ENCODE assay signal across 8 mouse cellular contexts in the genomic region with DNA sequence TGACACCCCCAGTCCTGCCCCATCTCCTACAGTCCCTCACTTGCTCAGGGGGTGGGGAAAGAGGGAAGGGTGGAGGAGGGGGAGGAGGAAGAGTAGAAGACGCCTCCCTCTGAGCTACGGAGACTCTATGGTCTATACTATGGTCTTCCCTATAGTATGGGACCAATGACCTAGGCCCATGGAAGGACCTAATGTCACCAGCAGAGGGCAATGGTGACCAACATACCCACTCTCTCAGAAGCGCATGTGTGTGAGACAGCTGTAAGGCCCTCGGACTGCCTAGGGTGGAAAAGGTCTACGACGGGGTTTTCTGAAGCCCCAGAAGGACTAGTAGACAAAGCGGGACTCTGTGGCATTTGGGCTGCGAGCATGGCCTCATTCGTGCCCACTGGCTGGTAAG. TPM values are rescaled to one million over a fixed set of nuclear protein-coding genes. Genes with fewer than 3 reads are reported as not detected.
DNase-seq lines count a peak whose midpoint lies in the region; ATAC-seq and TF ChIP-seq lines count a peak whose summit lies in the region.

No protein-coding gene starts in this region.

- peak; percentile 45 for DNase-seq in midbrain, embryonic 10.5 days (ENCODE audit: low spot score)
- no peak for DNase-seq in midbrain, embryonic 14.5 days
- DNase-seq in limb, embryonic 10.5 days (ENCODE audit: low spot score), result peak; percentile 54
- peak; percentile 69 for DNase-seq in retina, postnatal 1 day
- DNase-seq in cerebellum, adult 9-10 months, result no peak
- DNase-seq in left cerebral cortex, postnatal 25 days (ENCODE audit: low spot score in 2 of 2), result no peak

- no peaks in the 10 kb centered on the region for H3K9me3 ChIP-seq in midbrain, embryonic 10.5 days (replicated peaks)
- H3K9me3 ChIP-seq in midbrain, embryonic 14.5 days (ENCODE audit: control insufficient read depth, low read length), result no peaks in the 10 kb centered on the region
- no peaks in the 10 kb centered on the region for H3K9me3 ChIP-seq in limb, embryonic 10.5 days (replicated peaks)
- no peaks in the 10 kb centered on the region for H3K9me3 ChIP-seq in heart, embryonic 11.5 days (replicated peaks; ENCODE audit: control insufficient read depth, low read length)

- H3K27ac ChIP-seq in midbrain, embryonic 10.5 days (replicated peaks), result no peak overlapping the region
- no peak overlapping the region for H3K27ac ChIP-seq in midbrain, embryonic 14.5 days (replicated peaks; ENCODE audit: low read depth, low read length)
- no peak overlapping the region for H3K27ac ChIP-seq in bone marrow, adult 2 months (ENCODE audit: control insufficient read depth, insufficient read depth, low read depth, low read length, poor library complexity)
- H3K27ac ChIP-seq in limb, embryonic 10.5 days, result no peak overlapping the region
- no peak overlapping the region for H3K27ac ChIP-seq in heart, embryonic 11.5 days (ENCODE audit: low read depth, low read length)

- no peak overlapping the region for H3K4me2 ChIP-seq in midbrain, embryonic 14.5 days (ENCODE audit: low read length)
- H3K4me2 ChIP-seq in heart, embryonic 11.5 days, result no peak overlapping the region

- no peaks in the 10 kb centered on the region for H3K36me3 ChIP-seq in midbrain, embryonic 10.5 days
- no peaks in the 10 kb centered on the region for H3K36me3 ChIP-seq in midbrain, embryonic 14.5 days (ENCODE audit: control insufficient read depth, insufficient read depth, low read length)
- H3K36me3 ChIP-seq in limb, embryonic 10.5 days, result no peaks in the 10 kb centered on the region
- H3K36me3 ChIP-seq in heart, embryonic 11.5 days (ENCODE audit: control insufficient read depth, insufficient read depth, low read length), result no peaks in the 10 kb centered on the region

- no peak overlapping the region for H3K4me3 ChIP-seq in midbrain, embryonic 10.5 days
- H3K4me3 ChIP-seq in midbrain, embryonic 14.5 days (replicated peaks; ENCODE audit: low read depth, low read length), result no peak overlapping the region
- no peak overlapping the region for H3K4me3 ChIP-seq in bone marrow, adult 2 months (replicated peaks; ENCODE audit: control insufficient read depth, low read depth, low read length)
- no peak overlapping the region for H3K4me3 ChIP-seq in limb, embryonic 10.5 days
- H3K4me3 ChIP-seq in heart, embryonic 11.5 days (ENCODE audit: low read depth, low read length), result no peak overlapping the region

- no peak overlapping the region for H3K9ac ChIP-seq in midbrain, embryonic 14.5 days (replicated peaks; ENCODE audit: low read length)
- no peak overlapping the region for H3K9ac ChIP-seq in heart, embryonic 11.5 days (ENCODE audit: low read depth, low read length)

- H3K4me1 ChIP-seq in midbrain, embryonic 10.5 days, result no peaks in the 10 kb centered on the region
- H3K4me1 ChIP-seq in midbrain, embryonic 14.5 days (ENCODE audit: control insufficient read depth, insufficient read depth, low read length), result no peaks in the 10 kb centered on the region
- H3K4me1 ChIP-seq in bone marrow, adult 2 months (ENCODE audit: control insufficient read depth, insufficient read depth, low read length), result no peaks in the 10 kb centered on the region
- 0 out of 2 replicates have a peak, but pooled peaks cover 3% of the 10 kb centered on the region for H3K4me1 ChIP-seq in limb, embryonic 10.5 days
- no peaks in the 10 kb centered on the region for H3K4me1 ChIP-seq in heart, embryonic 11.5 days (ENCODE audit: control insufficient read depth, insufficient read depth, low read length)

- H3K27me3 ChIP-seq in midbrain, embryonic 10.5 days (ENCODE audit: low read depth, poor library complexity, severe bottlenecking), result no peaks in the 10 kb centered on the region; the same call in 1 of the 2 replicates
- H3K27me3 ChIP-seq in midbrain, embryonic 14.5 days (ENCODE audit: control insufficient read depth, insufficient read depth, low read length), result no peaks in the 10 kb centered on the region
- peaks cover 23% of the 10 kb centered on the region for H3K27me3 ChIP-seq in limb, embryonic 10.5 days (ENCODE audit: low read depth, poor library complexity, severe bottlenecking)
- H3K27me3 ChIP-seq in heart, embryonic 11.5 days (ENCODE audit: control insufficient read depth, insufficient read depth, low read length), result peaks cover 12% of the 10 kb centered on the region; the same call in 1 of the 2 replicates

- no peak; the same call in 1 of the 2 replicates for ATAC-seq in midbrain, embryonic 14.5 days (ENCODE audit: low FRiP score, low TSS enrichment)
- ATAC-seq in heart, embryonic 11.5 days (replicated peaks; ENCODE audit: insufficient number of reproducible peaks, low FRiP score, low TSS enrichment), result no peak

- peak; percentile 58 for TF ChIP-seq CTCF in bone marrow, adult 2 months (IDR thresholded peaks at IDR 0.05; ENCODE audit: control insufficient read depth, insufficient read depth, low read length)

- TF ChIP-seq POLR2A in bone marrow, adult 2 months (IDR thresholded peaks at IDR 0.05; ENCODE audit: borderline replicate concordance, control insufficient read depth, low read depth, low read length), result no peak

- intact Hi-C loops in left cerebral cortex, postnatal 25 days (cut with DNase I), result no loop called here

- 52% methylated on average over 9 of the region's 9 CpGs for WGBS in midbrain, embryonic 10.5 days
- 43% methylated on average over 9 of the region's 9 CpGs for WGBS in midbrain, embryonic 14.5 days
- 31% methylated on average over 9 of the region's 9 CpGs for WGBS in bone marrow, adult 2 months
- 42% methylated on average over 9 of the region's 9 CpGs for WGBS in limb, embryonic 10.5 days
- 38% methylated on average over 9 of the region's 9 CpGs for WGBS in heart, embryonic 11.5 days (ENCODE audit: insufficient replicate concordance)

RNA-seq across cellular contexts. Expression of a gene that starts 24.3 kb away (rescaled TPM):
- not detected in 2 replicates for polyA plus RNA-seq in midbrain, embryonic 10.5 days (2016; fragmentation: Nextera tagmentation; extraction: Ambion mirVana)
- not detected in 2 replicates for polyA plus RNA-seq in midbrain, embryonic 14.5 days (2014; fragmentation: Nextera tagmentation; extraction: Ambion mirVana)
- polyA plus RNA-seq in bone marrow, adult 2 months (2011; ENCODE audit: insufficient read depth, insufficient read length, low replicate concordance, missing spikeins), result not detected in 2 replicates
- not detected in 2 replicates for polyA plus RNA-seq in limb, embryonic 10.5 days (2016; fragmentation: Nextera tagmentation; extraction: Ambion mirVana)
- total RNA-seq in left cerebral cortex, postnatal 25 days (2021), result not detected
- not detected in 2 replicates for polyA plus RNA-seq in heart, embryonic 11.5 days (2014; fragmentation: Nextera tagmentation; extraction: Ambion mirVana)

RNA-seq across cellular contexts. Expression of a gene that starts 31.5 kb away (rescaled TPM):
- not detected in 2 replicates for polyA plus RNA-seq in midbrain, embryonic 10.5 days (2016; fragmentation: Nextera tagmentation; extraction: Ambion mirVana)
- polyA plus RNA-seq in midbrain, embryonic 14.5 days (2014; fragmentation: Nextera tagmentation; extraction: Ambion mirVana), result not detected in 2 replicates
- not detected in 2 replicates for polyA plus RNA-seq in bone marrow, adult 2 months (2011; ENCODE audit: insufficient read depth, insufficient read length, low replicate concordance, missing spikeins)
- not detected in 2 replicates for polyA plus RNA-seq in limb, embryonic 10.5 days (2016; fragmentation: Nextera tagmentation; extraction: Ambion mirVana)
- total RNA-seq in left cerebral cortex, postnatal 25 days (2021), result not detected
- not detected in 2 replicates for polyA plus RNA-seq in heart, embryonic 11.5 days (2014; fragmentation: Nextera tagmentation; extraction: Ambion mirVana)

Comparison
In these comparisons a context has a peak if more than half of its experiments do, and no peak if none do; other contexts are left out.
1. DNase-seq: peak in midbrain, embryonic 10.5 days (single experiment), limb, embryonic 10.5 days (single experiment) and retina, postnatal 1 day (single experiment); none in midbrain, embryonic 14.5 days (single experiment), cerebellum, adult 9-10 months (single experiment) and left cerebral cortex, postnatal 25 days (0 of 2).